Mouse (Mus musculus) c-Kit-negative CD71-positive TER-119-positive erythroid progenitor cells, embryonic 14.5 days (primary cell): ENCODE data around the gene Sema6d.
"Not testable (repeated sequence)": the region's sequence is repeated elsewhere in the genome, so short reads cannot be mapped to it uniquely, and the experiment has no call there.

Source experiments
- DNase-seq: peaks from one replicate; pipeline ENCODE4 v3.0.0-alpha.2; 2013; ENCODE audit warnings: low read depth, low spot score

Gene Sema6d

DNA sequence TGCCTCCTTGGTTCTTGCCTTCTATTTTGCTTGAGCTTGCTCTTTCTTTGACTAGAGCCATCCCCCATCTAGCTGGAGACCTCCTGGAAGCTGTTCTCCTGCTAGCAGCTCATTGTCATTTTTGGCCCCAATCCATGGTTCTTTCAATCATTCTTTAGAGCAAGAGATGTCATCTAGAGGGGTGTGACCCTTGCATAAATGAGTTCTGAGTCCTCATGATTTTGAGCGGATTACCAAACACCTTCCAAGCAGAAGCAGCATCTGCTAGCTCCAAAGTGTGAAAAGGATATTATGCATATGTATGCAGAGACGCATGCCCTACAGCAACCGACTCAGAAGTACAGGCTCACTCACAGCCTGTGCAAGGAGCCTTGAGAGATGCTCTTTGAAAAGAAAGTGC is 201.4 kb downstream of the Sema6d start:
- DNase-seq = no peak

DNA sequence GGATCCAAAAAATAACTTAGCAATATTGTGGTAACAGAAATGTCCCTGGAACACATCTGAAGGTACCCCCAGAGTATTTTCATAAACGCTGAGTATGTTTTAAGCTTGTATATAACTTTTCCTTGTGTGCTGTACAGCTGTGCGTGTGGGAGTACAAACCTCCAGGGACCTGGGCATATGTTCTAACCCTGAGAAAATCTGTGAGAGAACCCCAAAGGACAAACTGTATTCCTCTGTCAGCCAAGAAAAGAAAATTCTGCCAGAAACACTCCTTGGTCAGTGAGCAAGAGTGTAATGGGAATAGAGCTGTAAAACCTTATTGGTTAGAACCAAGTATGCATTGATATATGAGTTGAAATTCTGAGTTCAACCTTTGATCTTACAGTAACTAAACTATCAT is 203.8 kb downstream of the Sema6d start:
- no peak for DNase-seq

DNA sequence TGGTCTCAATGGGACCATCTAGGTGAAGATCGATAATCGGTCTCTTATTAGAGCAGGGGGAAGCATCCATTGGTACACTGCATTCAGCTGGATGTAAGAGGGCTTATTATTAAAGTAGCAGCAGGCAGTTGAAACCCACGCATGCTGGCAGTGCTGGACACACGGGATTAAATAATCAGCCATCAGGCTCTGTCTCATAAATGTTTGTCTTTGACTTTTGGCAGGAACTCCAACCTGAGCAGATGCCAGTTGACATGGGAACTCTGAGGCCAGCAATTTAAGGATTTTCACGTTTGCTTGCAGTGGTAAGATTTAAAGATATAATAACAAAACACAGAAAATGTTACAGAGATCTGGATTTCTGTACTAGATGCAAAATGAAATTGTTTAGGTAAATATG is 208.6 kb downstream of the Sema6d start:
- no peak for DNase-seq

DNA sequence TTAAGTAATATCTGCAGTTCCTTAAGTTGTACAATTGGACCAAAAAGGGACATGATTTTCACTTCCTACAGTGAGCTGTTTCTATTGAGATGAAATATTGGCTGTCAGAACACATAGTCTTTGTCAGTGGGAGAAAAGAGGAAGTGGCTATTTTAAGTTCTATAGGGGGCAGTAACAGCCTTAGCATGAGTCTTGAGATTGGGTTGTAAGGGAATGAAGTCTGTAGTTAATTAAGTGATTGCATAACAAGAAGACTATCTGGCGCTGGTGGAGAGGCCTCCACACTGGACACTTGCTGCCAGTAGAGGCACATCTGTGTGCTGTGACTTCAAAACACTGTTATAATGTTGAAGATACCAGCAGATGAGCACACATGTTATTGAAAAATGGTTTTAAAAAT is 209.1 kb downstream of the Sema6d start:
- DNase-seq = no peak

DNA sequence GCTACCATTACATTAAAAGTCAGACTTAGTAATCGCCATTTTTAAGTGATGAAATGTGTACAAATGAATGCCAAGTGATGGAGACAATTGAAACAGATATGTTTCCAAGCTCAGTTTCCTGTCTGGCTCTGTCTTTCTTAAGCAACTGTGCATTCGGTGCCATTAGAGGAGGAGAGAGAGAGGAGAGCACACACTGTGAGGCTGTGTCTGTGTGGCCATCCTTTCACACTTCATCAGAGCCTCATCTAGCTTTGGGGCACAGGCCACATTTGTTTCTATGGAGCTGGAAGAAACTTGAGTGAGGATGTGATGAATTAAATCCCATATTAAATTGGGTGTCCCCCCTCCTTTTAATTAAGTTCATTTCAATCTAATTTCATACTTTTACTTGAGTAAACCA is 218.8 kb downstream of the Sema6d start:
- DNase-seq = no peak

DNA sequence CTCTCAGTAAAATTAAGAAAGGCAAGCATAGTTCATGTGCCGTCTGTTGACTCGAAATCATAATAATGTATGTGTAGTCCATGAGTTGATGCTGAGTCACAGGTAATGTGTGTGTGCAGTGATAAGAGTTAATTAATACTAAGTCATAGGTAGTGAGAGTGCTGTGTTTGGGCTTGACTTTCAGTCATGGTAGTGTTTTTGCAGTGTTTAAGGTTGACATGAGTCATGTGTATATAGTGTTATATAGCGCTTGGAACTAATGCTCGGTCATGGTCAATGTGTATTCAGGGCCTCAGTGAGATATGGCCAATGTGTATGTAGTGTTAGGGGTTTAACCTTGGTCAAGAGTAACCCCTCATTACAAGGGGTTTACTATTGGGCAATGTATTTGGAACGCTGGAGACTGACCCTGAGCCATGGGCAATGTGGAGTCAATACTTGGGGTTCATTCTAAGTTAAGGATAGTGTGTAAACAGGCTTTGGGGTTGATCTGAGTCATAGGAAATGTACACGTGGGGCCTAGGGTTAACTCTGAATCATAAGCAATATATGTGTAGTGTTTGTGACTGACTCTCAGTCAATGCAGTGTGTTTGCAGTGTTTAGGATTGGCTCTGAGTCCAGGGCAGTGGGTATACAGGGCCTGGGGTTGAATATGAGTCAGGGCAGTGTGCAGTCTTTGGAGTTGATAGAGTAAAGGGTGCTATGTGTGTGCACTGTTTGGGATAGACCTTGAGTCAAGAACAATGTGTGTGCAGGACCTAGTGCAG is 219.8 kb downstream of the Sema6d start:
- no peak for DNase-seq

DNA sequence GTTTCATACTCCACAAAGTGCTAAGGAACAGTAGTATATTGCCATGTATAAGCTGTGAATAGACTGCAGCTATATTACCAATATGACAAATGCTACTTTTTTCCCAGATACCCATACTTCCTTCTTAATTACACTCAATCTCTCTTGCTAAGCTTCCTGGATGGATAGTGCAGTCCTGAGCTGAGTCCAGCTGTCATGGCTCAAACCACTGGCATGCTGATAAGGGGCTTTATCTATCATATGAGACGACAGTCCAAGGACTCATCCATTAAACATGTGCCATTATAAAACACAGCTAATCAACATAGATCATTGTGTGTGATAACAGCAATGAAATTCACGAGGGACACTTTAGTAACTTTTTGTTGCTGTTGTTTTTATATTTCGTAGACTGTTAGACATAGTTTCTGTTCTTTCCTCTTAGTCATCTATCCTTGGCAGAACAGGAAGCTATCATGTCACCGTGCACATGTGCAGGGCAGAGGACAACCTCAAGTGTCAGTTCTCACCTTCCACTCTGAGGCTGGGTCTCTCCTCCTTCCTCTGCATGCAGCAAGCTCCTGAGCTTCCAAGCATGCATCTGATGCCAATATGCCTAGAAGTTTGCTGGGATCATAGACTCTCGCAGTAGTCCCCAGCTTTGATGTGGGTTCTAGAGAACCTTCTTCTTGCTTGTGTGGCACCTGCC is 232.9 kb downstream of the Sema6d start:
- DNase-seq = no peak

DNA sequence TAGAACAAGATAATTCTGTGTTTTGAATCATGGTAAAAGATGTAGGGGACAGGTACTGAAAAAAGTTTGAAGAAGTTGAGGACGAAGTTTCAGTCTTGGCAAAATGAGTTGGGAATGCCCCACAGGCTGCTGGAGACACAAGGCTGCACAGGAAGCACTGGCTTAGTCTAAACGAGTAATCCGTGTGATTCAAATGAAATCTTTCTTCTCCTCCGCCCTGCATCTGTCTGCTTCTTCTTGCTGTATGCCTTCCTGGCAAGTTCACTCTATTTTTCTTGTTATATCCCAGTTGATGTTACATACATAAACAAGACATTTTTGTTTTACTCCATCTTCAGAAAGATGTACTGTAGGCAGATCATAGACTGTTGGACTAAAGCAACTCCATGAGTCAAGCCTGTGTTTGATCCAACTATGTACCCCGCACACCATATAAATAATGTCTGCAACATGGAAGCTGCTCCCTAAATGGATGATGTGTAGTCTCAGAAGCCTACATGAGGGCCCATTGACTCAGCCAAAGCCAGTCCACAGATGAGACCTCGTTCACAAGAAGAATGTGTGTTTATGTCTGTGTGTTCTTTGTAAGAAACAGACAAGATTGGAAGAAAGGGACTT is 234.4 kb downstream of the Sema6d start:
- no peak for DNase-seq

DNA sequence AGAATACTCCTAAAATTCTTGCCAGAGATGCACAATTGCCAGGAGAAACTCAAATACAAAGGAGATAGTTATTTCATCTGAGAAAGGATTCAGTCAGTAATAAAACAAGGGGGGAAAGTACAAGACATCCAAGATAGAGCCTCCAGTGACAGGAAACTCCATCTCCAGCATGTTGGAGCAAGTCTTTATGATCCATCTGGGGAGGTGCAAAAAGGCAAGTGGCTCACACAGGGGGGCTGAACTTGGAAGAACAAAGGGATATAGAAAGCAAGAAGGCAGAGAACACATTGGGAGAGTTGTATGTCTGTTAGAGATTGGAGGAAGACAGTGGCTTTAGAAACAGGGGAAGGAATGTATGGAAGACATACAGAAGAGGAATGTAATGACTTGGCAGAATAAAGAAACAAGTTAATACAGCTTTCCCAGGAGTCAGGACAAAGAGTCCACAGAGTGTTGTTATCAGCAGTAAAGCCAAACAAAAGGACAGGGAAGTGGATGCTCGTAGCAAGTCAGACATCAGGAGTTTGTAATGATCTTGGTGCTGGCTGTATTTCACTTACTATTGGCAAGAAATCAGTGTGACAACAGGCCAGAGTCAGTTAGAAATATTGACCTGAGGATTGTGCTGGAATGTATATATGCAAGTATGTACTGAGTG is 239.8 kb downstream of the Sema6d start:
- no peak for DNase-seq

DNA sequence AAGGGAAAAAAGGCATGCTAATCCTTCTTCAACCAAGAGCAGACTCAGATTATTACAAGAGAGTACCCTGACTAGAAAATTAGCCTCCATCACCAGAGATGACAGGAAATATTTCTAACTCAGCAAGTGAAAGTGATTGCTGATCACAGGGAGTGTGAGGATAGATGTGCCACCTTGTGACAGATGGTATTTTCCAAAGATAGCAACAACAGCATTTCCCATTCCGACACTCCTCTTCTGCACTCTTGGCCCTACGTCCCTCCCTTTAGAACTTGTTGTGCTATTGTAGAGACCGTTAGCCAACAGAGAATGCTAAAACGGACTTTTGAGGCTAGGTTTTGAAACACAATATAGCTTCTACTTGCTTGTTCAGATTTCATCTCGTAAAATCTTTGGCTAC is 243.1 kb downstream of the Sema6d start:
- DNase-seq = no peak

DNA sequence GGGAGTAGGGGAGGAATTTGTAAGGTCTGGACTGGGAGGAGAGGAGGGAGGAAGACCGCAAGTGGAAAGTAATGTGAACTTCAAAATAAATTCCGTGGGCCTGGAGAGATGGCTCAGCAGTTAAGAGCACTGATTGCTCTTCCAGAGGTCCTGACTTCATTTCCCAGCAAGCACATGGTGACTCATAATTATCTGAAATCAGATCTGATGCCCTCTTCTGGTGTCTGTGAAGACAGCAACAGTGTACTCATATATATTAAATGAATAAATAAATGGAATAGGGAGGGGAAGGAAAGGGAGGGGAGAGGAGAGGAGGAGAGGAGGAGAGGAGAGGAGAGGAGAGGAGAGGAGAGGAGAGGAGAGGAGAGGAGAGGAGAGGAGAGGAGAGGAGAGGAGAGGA is 244.9 kb downstream of the Sema6d start:
- DNase-seq = not testable (repeated sequence)

DNA sequence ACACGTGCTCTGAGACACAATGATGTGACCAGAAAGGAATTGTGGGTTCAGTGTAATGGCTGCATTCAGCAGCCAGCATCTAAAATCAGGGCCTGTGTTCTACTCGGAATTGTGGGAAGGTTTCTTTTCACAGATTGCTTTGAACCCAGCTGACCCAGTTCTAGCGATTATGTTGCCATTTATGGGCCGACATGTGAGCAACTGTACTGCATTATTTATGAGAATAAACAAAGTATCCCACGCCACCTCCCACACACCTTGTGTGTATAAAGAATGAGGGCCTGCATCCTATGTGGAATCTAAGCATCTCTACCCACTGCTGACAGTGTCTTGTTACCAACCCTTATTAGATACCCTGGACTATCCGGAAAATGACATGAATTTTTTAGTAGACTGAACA is 248.5 kb downstream of the Sema6d start:
- no peak for DNase-seq

DNA sequence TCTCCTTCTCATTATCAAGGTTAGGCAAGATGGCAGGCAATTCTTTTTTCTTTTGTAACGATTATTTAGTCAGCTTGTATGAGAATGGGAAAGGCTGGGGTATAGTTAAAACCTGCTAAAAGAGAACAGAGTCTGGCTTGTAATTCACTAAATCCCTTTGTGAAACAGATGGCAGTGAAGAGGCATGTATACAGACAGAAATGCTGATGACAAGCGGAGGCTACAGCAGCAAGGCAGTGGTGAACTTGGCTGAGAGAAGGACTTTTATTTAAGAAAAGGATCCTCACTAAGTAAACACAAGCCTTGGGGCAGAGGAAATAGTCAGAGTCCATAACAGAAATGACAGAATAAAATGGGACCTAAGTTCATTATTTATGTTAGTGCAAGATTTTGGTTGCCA is 264.4 kb downstream of the Sema6d start:
- no peak for DNase-seq

DNA sequence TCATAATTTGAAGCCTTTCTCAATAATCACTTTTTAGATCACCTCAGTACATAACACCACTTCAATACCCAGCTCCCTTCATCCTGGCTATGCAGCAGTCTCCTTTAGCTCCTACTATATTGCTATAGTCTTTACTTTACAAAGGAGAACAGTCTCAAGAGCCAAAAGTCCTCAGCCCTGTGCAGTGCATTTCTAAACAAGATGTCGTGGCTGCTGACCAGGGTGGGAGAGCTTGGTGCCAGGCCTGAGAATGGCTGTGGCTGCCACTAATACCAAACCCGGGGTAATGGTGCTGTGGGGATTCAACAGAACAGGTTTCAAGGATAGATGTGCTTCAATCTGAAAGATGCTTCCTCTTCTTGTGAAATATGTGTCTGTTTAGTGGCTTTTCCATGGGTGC is 264.9 kb downstream of the Sema6d start:
- no peak for DNase-seq

DNA sequence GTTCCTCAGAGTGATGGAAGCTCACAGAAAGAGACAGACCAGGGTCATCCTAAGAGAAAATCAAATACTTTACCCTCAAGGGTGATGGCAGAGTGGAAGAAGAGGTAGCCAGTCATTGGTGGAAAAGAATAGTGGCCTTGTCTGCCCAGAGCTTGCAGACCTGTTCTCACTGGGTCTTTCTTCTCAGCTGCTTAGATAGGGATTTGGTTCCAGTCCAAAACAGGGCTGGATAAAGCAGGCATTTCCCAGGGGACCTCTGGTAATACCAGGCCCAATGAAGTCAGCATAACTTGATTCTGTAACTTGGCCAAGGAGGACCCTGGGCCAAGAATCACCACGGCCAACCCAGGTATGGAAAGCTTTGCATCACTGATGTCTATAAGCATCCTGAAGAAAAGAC is 279.5 kb downstream of the Sema6d start:
- no peak for DNase-seq

DNA sequence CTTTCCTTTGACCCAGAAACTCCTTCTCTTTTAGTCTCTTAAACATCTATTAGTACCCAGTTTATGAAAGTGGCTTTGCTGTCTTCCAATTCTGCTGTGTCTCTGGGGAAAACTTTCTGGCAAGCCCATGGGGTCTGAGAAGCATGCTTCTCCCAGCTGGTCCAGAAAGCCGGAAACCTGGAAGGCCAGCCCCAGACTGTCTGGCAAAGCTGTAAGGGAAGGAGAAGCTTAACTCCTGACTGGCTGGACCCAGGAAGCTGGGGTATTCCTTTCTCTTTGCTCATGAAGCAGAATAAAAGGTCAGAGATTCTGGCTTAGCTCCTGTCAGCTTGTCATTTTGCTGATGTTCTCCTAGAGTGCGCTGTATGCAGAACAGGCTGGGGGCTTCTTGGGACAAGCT is 280.2 kb downstream of the Sema6d start:
- DNase-seq = no peak

DNA sequence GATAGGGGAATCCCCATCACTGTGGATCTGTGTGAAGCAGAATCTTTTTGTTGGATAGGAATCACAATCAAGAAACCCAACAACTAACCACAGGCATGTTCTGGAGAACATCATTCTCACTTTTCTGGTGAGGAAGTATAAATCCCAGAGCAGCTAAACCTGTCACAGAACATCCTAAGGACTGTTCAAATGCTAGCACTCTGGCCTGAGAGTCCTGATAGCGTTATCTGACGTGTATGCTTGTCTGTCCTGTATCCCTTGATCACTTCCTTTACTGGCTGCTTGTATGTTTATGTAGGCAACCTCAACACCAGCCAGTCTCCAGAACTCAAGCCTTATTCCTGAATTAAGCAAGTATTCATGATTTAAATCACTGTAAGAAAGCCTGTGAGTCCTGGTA is 281.6 kb downstream of the Sema6d start:
- no peak for DNase-seq

DNA sequence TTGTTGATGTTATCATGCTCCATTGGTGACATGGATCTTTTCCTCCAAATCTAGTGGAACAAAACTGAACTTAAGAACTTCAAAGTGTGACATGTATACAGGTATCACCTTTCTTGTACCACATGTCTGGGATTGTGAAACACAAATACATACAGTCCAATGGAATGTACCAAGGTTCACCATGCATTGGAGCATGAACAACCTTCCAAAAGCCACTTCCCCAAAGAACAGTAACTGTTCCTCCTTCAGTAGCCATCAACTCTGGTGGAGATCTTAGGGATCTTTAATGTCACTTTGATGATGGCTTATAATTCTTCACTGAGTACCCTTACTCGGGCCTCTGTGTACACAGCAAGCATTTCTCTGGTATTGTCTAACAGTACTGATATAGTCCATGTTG is 295.3 kb downstream of the Sema6d start:
- DNase-seq = no peak

DNA sequence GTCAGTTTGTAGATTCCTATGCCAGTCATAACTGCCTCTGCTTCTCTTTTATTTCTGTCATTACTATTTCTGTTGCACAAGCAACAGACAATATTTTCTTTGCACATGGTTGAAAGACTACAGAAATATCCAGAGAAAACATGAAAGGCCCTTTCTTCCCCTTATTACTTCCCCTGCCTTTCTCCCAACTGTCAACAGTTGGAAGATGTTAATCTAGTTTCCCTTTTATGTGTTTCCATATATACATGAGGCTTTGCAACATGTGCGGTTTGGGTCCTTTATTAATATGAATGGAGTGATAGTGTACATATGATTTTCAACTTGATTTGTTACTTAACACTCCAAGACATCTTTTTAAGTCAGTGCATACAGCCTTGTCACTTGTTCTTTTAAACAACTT is 296.0 kb downstream of the Sema6d start:
- DNase-seq = no peak

DNA sequence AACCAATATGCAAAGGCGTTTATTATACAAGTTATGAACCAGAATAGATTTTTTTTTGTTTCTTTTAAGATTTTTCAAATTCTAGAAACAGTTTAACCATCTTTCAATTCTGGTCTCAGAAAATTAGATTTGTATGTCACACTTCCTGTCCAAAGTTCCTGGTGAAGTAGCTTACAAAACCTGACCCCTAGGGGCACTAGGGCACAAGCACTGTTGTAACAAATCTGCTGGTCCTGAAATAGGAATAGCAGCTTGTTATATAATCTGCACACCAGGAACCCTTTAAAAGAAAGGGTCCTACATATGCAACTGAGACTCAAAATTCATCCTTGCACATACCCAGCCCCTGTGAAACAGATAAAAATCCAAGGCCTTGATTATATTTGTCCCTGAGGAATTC is 298.5 kb downstream of the Sema6d start:
- no peak for DNase-seq

DNA sequence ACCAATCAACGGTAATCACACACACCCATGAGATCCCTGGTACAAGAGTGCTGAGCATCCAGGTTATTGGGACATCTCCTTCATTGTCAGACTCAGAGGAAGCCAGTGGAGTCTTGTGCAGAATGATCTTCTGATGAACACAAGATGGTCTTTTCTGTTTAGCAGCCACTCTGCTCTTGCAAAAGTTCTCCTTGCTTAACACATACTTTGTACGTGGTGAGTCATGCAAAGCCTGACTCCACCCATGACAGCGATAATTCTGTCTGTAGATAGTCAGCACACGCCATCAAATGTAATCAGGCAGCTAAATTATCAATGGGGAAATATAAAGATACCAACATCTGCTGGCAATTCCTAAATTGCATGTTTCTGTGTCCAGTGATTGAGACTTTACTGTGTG is 307.0 kb downstream of the Sema6d start:
- no peak for DNase-seq

DNA sequence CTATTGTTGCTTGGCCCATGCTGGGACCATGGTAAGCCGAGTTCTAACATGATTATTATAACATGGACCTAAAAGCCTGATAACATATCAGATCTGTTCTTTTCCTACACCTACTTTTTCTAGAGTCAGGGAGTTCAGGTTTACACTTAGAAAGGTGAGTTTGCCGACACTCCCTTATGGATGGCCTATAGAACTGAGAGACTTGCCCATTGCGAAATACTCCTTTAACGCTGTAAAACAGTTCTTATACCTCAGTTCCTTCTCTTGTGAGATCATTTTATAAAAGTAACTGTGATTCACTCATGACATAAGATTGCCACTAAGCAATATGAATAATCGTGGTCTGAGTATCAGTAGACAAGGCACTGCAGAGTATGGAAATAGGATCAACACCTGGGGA is 307.5 kb downstream of the Sema6d start:
- DNase-seq = no peak

DNA sequence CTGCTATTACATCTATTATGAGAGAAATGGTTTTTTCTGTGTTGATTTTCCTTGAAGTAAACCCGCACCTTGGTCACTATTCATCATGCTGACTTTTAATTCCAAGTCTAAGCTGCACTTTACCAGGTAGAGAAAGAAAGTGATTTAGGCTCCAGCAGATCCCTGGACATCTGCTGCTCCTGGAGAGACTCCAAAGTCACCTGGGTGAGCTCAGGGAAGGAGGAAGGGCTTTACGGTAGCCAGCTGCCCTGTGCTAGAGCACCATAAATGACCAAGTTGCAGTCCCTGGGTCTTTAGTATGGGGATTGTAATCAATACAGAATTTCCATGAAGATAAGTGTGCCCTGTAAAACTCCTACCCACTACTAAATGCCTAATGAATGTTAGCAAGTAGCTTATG is 309.8 kb downstream of the Sema6d start:
- no peak for DNase-seq
